Mouse (Mus musculus) urinary bladder, adult 2 months (tissue): ENCODE measurements around the gene Tmem150c. TPM values are rescaled to one million over a fixed set of nuclear protein-coding genes. Genes with fewer than 3 reads are reported as not detected.

ENCODE experiments used
- DNase-seq: peaks from one replicate; pipeline ENCODE4 v3.0.0; 2022; ENCODE audit warnings: low spot score
- polyA plus RNA-seq: library from polyadenylated mRNA; depleted of rRNA; stranded (reverse); fragments of >200 nt; gene quantifications from 2 replicates; pipeline ENCODE4 v1.2.3, GENCODE M21; 2012

Gene Tmem150c
- polyA plus RNA-seq, 1 experiment, result 0.85 TPM

- no peak for DNase-seq
Measured at GRCm38 (mm10) chr5:100054807-100055547, 104.6 kb downstream of the Tmem150c start.

GRCm38 (mm10) chr5:100052728-100053127, 106.9 kb downstream of the Tmem150c start:
- no peak for DNase-seq

DNA sequence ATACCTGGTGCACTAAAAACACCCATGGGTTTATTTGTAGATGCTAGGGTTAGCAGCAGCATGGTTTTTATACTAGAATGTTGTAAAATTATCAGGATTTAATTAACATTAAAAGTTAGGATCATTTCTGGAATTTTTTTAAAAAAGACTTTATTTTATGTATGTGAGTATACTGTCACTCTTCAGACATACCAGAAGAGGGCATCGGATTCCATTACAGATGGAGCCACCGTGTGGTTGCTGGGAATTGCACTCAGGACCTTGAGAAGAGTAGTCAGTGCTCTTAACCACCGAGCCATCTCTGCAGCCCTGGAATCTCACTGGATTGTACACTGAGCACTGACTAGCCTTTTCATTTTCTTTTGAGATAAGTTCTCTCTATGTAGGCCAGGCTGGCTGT, 109.7 kb downstream of the Tmem150c start:
- no peak for DNase-seq

DNA sequence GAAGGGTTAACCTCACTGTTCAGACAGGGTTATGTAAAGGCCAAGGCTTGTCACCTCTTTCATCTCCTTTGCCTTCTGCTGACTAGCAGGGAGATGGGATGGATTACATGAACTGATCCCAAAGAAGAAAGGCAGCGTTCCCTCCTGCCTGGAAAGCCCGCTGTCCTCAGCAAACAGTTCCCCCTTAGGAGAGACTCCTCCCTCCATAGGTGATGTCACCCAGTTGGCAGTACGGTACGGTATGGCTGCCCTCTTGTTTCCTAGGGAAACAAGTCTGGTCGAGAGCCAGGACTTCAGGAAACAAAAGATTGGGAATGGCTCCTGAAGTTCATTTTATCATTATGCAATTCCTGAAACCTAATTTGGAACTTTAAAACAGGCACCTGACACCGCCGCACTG, 111.7 kb downstream of the Tmem150c start:
- no peak for DNase-seq

GRCm38 (mm10) chr5:100047143-100047640, 112.4 kb downstream of the Tmem150c start:
- no peak for DNase-seq

- no peak for DNase-seq
Measured at GRCm38 (mm10) chr5:100046096-100046495, 113.5 kb downstream of the Tmem150c start.

DNA sequence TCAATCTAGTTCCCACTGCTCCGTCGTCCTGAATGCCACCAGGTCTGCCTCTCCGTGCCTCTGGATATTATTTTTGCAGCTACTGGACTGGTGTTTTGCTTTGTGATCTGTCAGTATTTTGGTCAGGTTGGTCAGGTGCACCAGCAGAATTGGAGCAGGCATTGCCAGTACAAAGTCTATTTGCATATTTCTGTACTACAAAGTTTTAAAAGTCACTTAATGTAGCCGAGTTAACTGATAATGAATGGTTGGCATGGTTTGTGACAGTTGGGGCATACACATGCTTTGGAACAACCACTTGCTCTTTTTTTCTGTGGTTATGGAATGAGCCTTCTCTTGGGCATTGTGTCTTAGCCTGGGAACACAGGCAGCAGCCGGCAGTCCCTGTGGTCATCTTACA, 115.0 kb downstream of the Tmem150c start:
- no peak for DNase-seq

- DNase-seq, result no peak
Measured at GRCm38 (mm10) chr5:100044030-100044429, 115.6 kb downstream of the Tmem150c start.

GRCm38 (mm10) chr5:100043361-100043760, 116.2 kb downstream of the Tmem150c start:
- no peak for DNase-seq

GRCm38 (mm10) chr5:100042467-100042866, 117.1 kb downstream of the Tmem150c start:
- DNase-seq, result no peak

DNA sequence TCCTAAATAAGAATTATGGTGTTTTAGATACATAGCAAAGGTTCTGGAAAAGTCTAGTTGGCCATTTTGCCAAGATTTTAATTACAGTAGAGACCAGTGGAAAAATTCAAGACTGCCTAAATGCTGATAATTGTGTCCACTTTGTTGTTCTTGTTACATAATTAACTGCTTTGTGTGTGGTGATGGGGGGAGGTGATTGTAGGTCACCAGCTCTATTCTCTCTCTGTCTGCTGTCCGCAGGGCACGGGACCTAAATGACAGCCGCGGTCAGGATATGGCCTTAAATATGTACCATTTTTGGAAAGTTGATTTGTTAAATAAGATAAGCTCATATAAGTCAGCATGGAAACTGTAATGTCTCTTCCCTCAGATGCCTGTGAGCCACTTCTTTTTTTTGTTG, 118.3 kb downstream of the Tmem150c start:
- no peak for DNase-seq

DNA sequence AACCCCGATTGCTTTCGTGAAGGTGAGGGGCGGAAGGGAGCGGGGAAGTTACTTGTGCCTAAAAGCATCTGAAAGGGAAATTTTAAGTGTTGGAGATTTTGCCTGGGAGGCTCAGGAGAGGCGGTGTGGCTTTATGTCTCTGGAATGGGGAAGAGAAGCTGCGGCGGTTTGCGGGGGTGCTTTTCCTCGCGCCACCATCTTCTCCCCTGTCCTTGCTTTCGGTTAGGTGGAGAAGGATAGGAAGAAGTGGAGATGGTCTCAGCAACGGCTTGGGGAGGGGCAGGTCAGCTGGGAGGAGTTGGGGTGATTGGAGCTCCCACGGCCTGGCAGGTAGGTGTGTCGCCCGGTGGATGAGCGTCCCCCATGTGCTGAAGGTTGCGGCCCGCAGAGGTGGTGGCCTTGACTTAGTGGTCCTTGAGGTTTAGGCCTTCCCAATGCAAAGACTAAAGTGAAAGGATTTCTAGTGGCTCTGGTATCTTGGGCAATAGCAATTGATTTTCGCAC, 119.3 kb downstream of the Tmem150c start:
- no peak for DNase-seq

GRCm38 (mm10) chr5:100039602-100040142, 119.9 kb downstream of the Tmem150c start, which contains the start of the genes Hnrnpdl and Enoph1:
Gene Hnrnpdl (minus strand): TSS chr5:100039664.
Gene Enoph1 (plus strand): TSS chr5:100039985.
- DNase-seq, result peak; percentile 93

GRCm38 (mm10) chr5:100038714-100039601, 120.7 kb downstream of the Tmem150c start:
- DNase-seq, result peak; percentile 99

GRCm38 (mm10) chr5:100037965-100038713, 121.5 kb downstream of the Tmem150c start:
- peak; percentile 85 for DNase-seq

DNA sequence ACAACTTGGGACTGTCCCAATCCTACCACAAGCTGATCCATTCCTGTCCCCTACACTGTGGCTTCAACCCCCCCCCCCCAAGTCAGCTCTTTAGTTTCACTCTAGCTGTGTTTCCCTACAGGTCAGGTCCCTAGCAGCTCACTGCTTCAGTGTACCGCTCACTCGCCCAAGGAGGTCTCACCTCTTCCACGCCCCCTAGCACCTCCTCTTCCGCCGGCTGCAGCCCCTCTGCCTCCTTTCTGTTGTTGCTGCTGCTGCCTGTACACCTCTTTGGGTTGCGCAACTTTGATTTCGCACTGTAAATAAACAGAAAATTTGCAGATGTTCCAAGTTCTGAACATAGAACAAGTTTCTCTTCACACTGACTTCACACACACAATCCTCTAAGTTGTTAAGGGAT, 122.9 kb downstream of the Tmem150c start:
- DNase-seq, result no peak

DNA sequence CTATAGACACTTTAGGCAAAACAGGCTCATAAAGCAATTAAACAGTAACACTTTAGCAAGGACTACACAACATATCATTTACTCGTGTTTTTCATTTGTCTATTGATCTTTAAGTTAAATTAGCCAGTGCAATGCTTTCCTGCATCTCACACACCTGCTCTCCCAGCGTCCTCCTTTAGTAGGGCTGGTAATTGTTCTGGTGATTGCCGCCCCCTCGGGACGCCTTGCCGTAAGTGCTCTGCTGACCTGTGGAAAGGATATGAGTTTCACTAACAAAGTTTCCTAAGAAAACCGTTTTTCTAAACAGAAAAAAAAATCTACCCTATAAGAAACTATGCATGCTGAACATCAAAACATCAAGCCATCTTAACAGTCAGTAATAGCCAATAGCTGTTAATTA, 123.7 kb downstream of the Tmem150c start:
- no peak for DNase-seq

DNA sequence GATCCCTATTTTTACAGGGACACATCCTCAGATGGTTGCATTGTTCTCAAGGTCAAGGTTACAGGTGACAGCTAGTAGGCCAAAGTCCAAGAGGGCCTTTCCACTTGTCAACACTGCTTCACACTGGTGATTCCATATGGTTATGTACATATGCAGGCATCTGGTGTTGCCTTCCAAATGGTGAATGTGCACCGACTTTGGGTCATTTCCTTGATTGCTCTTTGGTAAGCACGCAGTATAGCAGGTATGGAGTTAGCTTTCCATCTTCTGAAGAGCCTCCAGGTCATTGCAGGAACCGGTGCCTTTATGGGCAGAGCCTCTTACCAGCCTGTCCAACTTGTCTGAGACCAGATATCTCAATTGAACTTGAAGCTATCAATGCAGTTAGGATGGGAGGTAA, 127.0 kb downstream of the Tmem150c start:
- no peak for DNase-seq

GRCm38 (mm10) chr5:100032107-100032506, 127.5 kb downstream of the Tmem150c start:
- DNase-seq, result no peak

DNA sequence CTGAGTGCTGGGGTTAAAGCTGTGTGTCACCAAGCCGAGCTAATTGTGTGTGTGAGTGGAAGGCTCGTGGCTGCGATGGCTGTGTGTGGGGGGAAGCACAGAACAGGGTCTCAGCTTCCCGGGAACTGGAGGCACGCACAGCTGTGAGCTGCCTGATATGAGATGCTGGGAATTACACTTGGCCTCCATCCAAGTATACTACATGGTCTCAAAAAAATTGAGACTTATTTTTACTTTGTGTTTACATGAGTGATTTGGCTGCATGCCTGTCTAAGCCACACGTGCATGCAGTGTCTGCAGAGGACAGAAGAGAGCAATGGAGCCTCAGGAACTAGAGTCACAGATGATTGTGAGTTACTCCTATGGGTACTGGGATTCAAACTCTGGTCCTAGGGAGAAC, 129.5 kb downstream of the Tmem150c start:
- no peak for DNase-seq
